Mouse (Mus musculus) liver, postnatal 0 days (tissue): ENCODE measurements around the gene Slc51b. TPM values are rescaled to one million over a fixed set of nuclear protein-coding genes. Genes with fewer than 3 reads are reported as not detected.

Experiments
- ATAC-seq: fragments of 200-750 bp; cut with Nextera tagmentation; 2 replicates; pipeline ENCODE4 v1.8.0; 2017; ENCODE audit warnings: mild to moderate bottlenecking, moderate library complexity
- DNase-seq: peaks from one replicate; pipeline ENCODE4 v3.0.0-alpha.2; 2016
- H3K27ac ChIP-seq: fragments of 300-500 bp; sonication (generic); 2 replicates; pipeline ENCODE4 v1.5.1; 2014; ENCODE audit warnings: antibody characterized with exemption, moderate library complexity, mild to moderate bottlenecking, low read depth
- H3K27me3 ChIP-seq: fragments of 300-500 bp; sonication (generic); 2 replicates; pipeline ENCODE4 v1.6.1; 2014; ENCODE audit warnings: low read length, control low read depth, mixed read lengths; ENCODE audit not compliant: insufficient read depth
- H3K36me3 ChIP-seq: fragments of 300-500 bp; sonication (generic); replicated peaks from 2 replicates; pipeline ENCODE4 v1.6.1; 2014; ENCODE audit warnings: mild to moderate bottlenecking, control low read depth, low read length, moderate library complexity, mixed read lengths; ENCODE audit not compliant: insufficient read depth
- H3K4me1 ChIP-seq: fragments of 300-500 bp; sonication (generic); 2 replicates; pipeline ENCODE4 v1.6.1; 2014; ENCODE audit warnings: antibody characterized with exemption, mild to moderate bottlenecking, control low read depth; ENCODE audit not compliant: insufficient read depth
- H3K4me2 ChIP-seq: fragments of 300-500 bp; sonication (generic); 2 replicates; pipeline ENCODE4 v1.6.1; 2014; ENCODE audit warnings: low read depth, mild to moderate bottlenecking, low read length, moderate library complexity, mixed read lengths
- H3K4me3 ChIP-seq: fragments of 300-500 bp; sonication (generic); 2 replicates; pipeline ENCODE4 v1.5.1; 2014; ENCODE audit warnings: low read depth, low read length
- H3K9ac ChIP-seq: fragments of 300-500 bp; sonication (generic); replicated peaks from 2 replicates; pipeline ENCODE4 v1.6.1; 2014; ENCODE audit warnings: mild to moderate bottlenecking, moderate library complexity
- H3K9me3 ChIP-seq: fragments of 300-500 bp; sonication (generic); 2 replicates; pipeline ENCODE4 v1.6.1; 2016; ENCODE audit warnings: mild to moderate bottlenecking, control low read depth, low read length, mixed read lengths
- CTCF ChIP-seq: sonication (generic); IDR thresholded peaks from 2 replicates; pipeline ENCODE4 v1.5.1; 2016; ENCODE audit warnings: antibody characterized with exemption, low read depth
- EP300 ChIP-seq: IDR thresholded peaks from 2 replicates; pipeline ENCODE4 v1.6.1; 2016; ENCODE audit warnings: antibody characterized with exemption, low read depth, mild to moderate bottlenecking
- WGBS: fragments of 180-500 bp; shearing (Covaris S2); extraction: QIAGEN DNeasy Blood & Tissue Kit; methylation state at CpG from one replicate; pipeline ENCODE4 v1.1.7; 2014; ENCODE audit not compliant: insufficient replicate concordance; 5-methylcytosine and 5-hydroxymethylcytosine counted together
- polyA plus RNA-seq: library from polyadenylated mRNA; unstranded; fragments of >200 nt; fragmentation: Nextera tagmentation; extraction: Ambion mirVana; gene quantifications from 2 replicates; pipeline ENCODE4 v1.2.1, GENCODE M21; 2015

Gene Slc51b
- 15.1 and 17.0 TPM in 2 replicates for polyA plus RNA-seq

GRCm38 (mm10) chr9:65422760-65423501, at the start of gene Slc51b:
TSS of gene Slc51b (minus strand) at chr9:65422955.
- peak; percentile 95 for ATAC-seq
- H3K36me3 ChIP-seq: no peaks in the 10 kb centered on the region
- H3K27ac ChIP-seq: peak within 1 kb of the TSS; percentile 79
- H3K9me3 ChIP-seq: no peaks in the 10 kb centered on the region
- H3K4me1 ChIP-seq: peaks cover 3% of the 10 kb centered on the region; the same call in 1 of the 2 replicates
- no peak for TF ChIP-seq CTCF
- no peak for TF ChIP-seq EP300
- 69% methylated on average over 11 of the region's 11 CpGs for WGBS
- no peak within 1 kb of the TSS for H3K9ac ChIP-seq
- H3K27me3 ChIP-seq: no peaks in the 10 kb centered on the region
- DNase-seq: peak; percentile 53
- peak within 1 kb of the TSS; percentile 19; the same call in 1 of the 2 replicates for H3K4me2 ChIP-seq
- no peak within 1 kb of the TSS for H3K4me3 ChIP-seq

- no peak overlapping the region for H3K9ac ChIP-seq
- no peak for TF ChIP-seq EP300
- no peak for TF ChIP-seq CTCF
- no peak overlapping the region for H3K4me3 ChIP-seq
- no peak overlapping the region; the same call in 1 of the 2 replicates for H3K4me2 ChIP-seq
- no peaks in the 10 kb centered on the region for H3K27me3 ChIP-seq
- no peaks in the 10 kb centered on the region for H3K9me3 ChIP-seq
- peaks cover 18% of the 10 kb centered on the region for H3K36me3 ChIP-seq
- DNase-seq: peak; percentile 30
- ATAC-seq: peak; percentile 74
- 62% methylated on average over 11 of the region's 11 CpGs for WGBS
- peaks cover 6% of the 10 kb centered on the region; the same call in 1 of the 2 replicates for H3K4me1 ChIP-seq
- peak overlapping the region; percentile 59 for H3K27ac ChIP-seq
Measured at GRCm38 (mm10) chr9:65467686-65468085, 44.9 kb upstream of the Slc51b start.

- Histone ChIP-seq H3K4me1 (peaks cover 15% of the 10 kb centered on the region), H3K9ac (no peak overlapping the region), H3K27ac (peak overlapping the region; percentile 79), H3K9me3 (no peaks in the 10 kb centered on the region), H3K4me3 (no peak overlapping the region), H3K27me3 (no peaks in the 10 kb centered on the region), H3K36me3 (peaks cover 14% of the 10 kb centered on the region; the same call in 1 of the 2 replicates), H3K4me2 (no peak overlapping the region)
- peak; percentile 37 for ATAC-seq
- DNase-seq: no peak
- WGBS: 66% methylated on average over 2 of the region's 2 CpGs
- TF ChIP-seq CTCF (no peak), EP300 (0 out of 2 replicates have a peak, but pooled peaks have one; percentile 25)
Measured at GRCm38 (mm10) chr9:65465241-65465640, 42.5 kb upstream of the Slc51b start.

- ATAC-seq (no peak), DNase-seq (no peak)
- Histone ChIP-seq H3K9ac (no peak overlapping the region), H3K9me3 (no peaks in the 10 kb centered on the region), H3K4me2 (no peak overlapping the region), H3K4me3 (no peak overlapping the region), H3K4me1 (peaks cover 15% of the 10 kb centered on the region), H3K27me3 (no peaks in the 10 kb centered on the region), H3K27ac (no peak overlapping the region), H3K36me3 (peaks cover 8% of the 10 kb centered on the region; the same call in 1 of the 2 replicates)
- 75% methylated on average over 6 of the region's 6 CpGs for WGBS
- TF ChIP-seq CTCF (no peak), EP300 (no peak)
Measured at GRCm38 (mm10) chr9:65464161-65464560, 41.4 kb upstream of the Slc51b start.

GRCm38 (mm10) chr9:65462544-65462943, 39.8 kb upstream of the Slc51b start:
- 80% methylated on average over 5 of the region's 5 CpGs for WGBS
- no peaks in the 10 kb centered on the region for H3K27me3 ChIP-seq
- 0 out of 2 replicates have a peak overlapping the region, but pooled peaks have one; percentile 78 for H3K4me2 ChIP-seq
- TF ChIP-seq EP300 (no peak), CTCF (no peak)
- no peak overlapping the region for H3K9ac ChIP-seq
- no peaks in the 10 kb centered on the region for H3K9me3 ChIP-seq
- H3K36me3 ChIP-seq: peaks cover 7% of the 10 kb centered on the region; the same call in 1 of the 2 replicates
- H3K4me3 ChIP-seq: no peak overlapping the region
- no peak for DNase-seq
- no peak for ATAC-seq
- peaks cover 15% of the 10 kb centered on the region for H3K4me1 ChIP-seq
- H3K27ac ChIP-seq: 0 out of 2 replicates have a peak overlapping the region, but pooled peaks have one; percentile 37

- H3K9ac ChIP-seq: peak within 1 kb of the TSS; percentile 75
- ATAC-seq: peak; percentile 91
- under 1% methylated on average over 52 of the region's 53 CpGs for WGBS
- H3K27me3 ChIP-seq: no peaks in the 10 kb centered on the region
- peak within 1 kb of the TSS; percentile 82 for H3K4me3 ChIP-seq
- TF ChIP-seq CTCF (no peak), EP300 (no peak)
- no peaks in the 10 kb centered on the region for H3K9me3 ChIP-seq
- H3K36me3 ChIP-seq: peaks cover 2% of the 10 kb centered on the region; the same call in 1 of the 2 replicates
- H3K4me2 ChIP-seq: peak within 1 kb of the TSS; percentile 78
- peak; percentile 96 for DNase-seq
- H3K27ac ChIP-seq: peak within 1 kb of the TSS; percentile 91
- peaks cover 15% of the 10 kb centered on the region for H3K4me1 ChIP-seq
Measured at GRCm38 (mm10) chr9:65460732-65461442, 38.1 kb upstream of the Slc51b start, which contains the start of gene Spg21. TSS of gene Spg21 (plus strand) at chr9:65460947.
